Mouse (Mus musculus) liver, postnatal 0 days (tissue): ENCODE data around the gene Gm17349.

Experiments
- CTCF ChIP-seq: sonication (generic); IDR thresholded peaks from 2 replicates; pipeline ENCODE4 v1.5.1; 2016; ENCODE audit warnings: antibody characterized with exemption, low read depth
- EP300 ChIP-seq: IDR thresholded peaks from 2 replicates; pipeline ENCODE4 v1.6.1; 2016; ENCODE audit warnings: antibody characterized with exemption, low read depth, mild to moderate bottlenecking

DNA sequence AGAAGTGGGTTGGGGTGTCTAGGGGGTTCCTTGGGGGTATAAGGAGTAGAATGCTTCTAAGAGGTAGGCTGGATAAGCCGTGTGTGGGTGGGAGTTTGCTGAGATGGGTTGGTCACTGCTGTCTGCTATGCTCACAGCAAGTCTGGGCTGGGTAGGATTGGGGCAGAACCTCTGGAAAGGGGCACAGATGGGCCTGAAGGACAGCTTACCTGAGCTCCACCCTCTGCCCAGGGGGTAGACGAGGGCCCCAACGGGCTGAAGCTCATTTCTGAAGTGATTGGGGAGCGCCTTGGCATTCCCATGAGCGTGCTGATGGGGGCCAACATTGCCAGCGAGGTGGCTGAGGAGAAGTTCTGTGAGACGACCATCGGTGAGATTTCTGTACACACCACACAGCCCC is 14.6 kb upstream of the Gm17349 start:
- TF ChIP-seq EP300 (no peak), CTCF (no peak)
